ENCODE assay signal across 9 mouse cellular contexts in the genomic region with DNA sequence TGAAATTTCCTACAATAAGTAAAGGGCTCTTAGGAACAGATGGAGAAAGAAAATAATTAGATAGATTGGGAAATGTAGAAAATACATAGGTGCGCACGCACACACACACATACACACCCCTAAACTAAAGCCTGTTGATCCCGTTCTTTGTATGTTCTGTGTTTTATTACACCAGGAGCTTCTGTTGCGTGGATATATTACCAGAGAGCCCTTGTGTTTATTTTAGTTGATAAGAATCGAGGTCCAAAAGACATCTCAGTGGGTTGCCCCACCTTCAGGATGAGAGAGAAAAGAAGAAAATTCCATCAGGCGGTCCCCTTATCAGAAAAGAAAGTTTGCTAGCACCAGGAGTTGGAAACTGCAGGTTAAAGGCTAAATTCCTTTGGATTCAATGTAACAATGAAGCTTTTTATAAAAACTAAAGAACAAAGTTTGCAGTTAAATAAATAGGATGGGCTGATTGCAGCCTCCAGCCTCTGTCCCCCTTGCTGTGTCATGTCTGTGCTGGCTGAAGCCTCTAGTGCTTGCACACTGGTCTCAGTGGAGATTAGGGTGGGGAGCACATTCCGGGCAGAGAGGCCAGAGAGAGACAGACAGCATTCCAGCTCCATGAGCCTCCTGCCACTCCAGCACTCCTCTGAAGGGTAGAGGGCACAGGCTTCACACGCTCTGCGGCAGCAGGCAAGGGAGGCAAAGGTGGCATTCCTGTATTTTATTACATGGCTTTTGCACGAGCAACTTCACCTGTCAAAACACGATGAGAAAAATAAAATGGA. TPM values are rescaled to one million over a fixed set of nuclear protein-coding genes. Genes with fewer than 3 reads are reported as not detected.
DNase-seq lines count a peak whose midpoint lies in the region; ATAC-seq lines count a peak whose summit lies in the region.
"Had no signal": no experiment of that assay in that cellular context is flagged by ENCODE, and none has a peak within 500 bp of the region (broad histone marks: within the 10 kb centered on the region; RNA-seq: fewer than 3 reads in every experiment).

No protein-coding gene starts in this region.

- WGBS in heart, embryonic 11.5 days (ENCODE audit: insufficient replicate concordance): 41% methylated on average over 11 of the region's 11 CpGs
- WGBS in lung, embryonic 16.5 days: 26% methylated on average over 11 of the region's 11 CpGs
- WGBS in forebrain, embryonic 11.5 days: 57% methylated on average over 11 of the region's 11 CpGs

- H3K27ac ChIP-seq in heart, embryonic 11.5 days (ENCODE audit: low read depth, low read length): peak overlapping the region; percentile 66
- H3K27ac ChIP-seq in lung, embryonic 16.5 days (ENCODE audit: low read length): peak overlapping the region; percentile 39
- H3K27ac ChIP-seq in forebrain, embryonic 11.5 days (ENCODE audit: low read depth, low read length): no peak overlapping the region

- no peak overlapping the region for H3K9ac ChIP-seq in heart, embryonic 11.5 days (ENCODE audit: low read depth, low read length)
- no peak overlapping the region for H3K9ac ChIP-seq in lung, embryonic 16.5 days (ENCODE audit: low read length)
- H3K9ac ChIP-seq in forebrain, embryonic 11.5 days (ENCODE audit: low read length): no peak overlapping the region

- no peaks in the 10 kb centered on the region for H3K9me3 ChIP-seq in heart, embryonic 11.5 days (replicated peaks; ENCODE audit: control insufficient read depth, low read length)
- H3K9me3 ChIP-seq in lung, embryonic 16.5 days (ENCODE audit: control insufficient read depth, low read length): no peaks in the 10 kb centered on the region
- no peaks in the 10 kb centered on the region for H3K9me3 ChIP-seq in forebrain, embryonic 11.5 days (ENCODE audit: control insufficient read depth, low read length)

- DNase-seq in urinary bladder, adult 18-20 months (ENCODE audit: low spot score in 2 of 2): peak; percentile 3 to 28
- DNase-seq in urinary bladder, postnatal 10 days (ENCODE audit: low spot score): no peak
- DNase-seq in layer of hippocampus, postnatal 36 days: no peak
- no peak for DNase-seq in forebrain, embryonic 11.5 days (ENCODE audit: low spot score)
- no peak for DNase-seq in gastrocnemius, postnatal 14 days
- DNase-seq: cerebellum, postnatal 14 days had no signal

- H3K4me2 ChIP-seq in heart, embryonic 11.5 days: 0 out of 2 replicates have a peak overlapping the region, but pooled peaks have one; percentile 16
- no peak overlapping the region for H3K4me2 ChIP-seq in lung, embryonic 16.5 days (ENCODE audit: low read depth, low read length)
- H3K4me2 ChIP-seq in forebrain, embryonic 11.5 days (ENCODE audit: low read depth, low read length, severe bottlenecking): no peak overlapping the region

- intact Hi-C loops in gastrocnemius, postnatal 14 days (cut with DNase I; ENCODE audit: low total_unique reads): no loop called here

- no peaks in the 10 kb centered on the region for H3K27me3 ChIP-seq in heart, embryonic 11.5 days (ENCODE audit: control insufficient read depth, insufficient read depth, low read length)
- H3K27me3 ChIP-seq in lung, embryonic 16.5 days (ENCODE audit: control insufficient read depth, insufficient read depth, low read depth, low read length): no peaks in the 10 kb centered on the region
- no peaks in the 10 kb centered on the region for H3K27me3 ChIP-seq in forebrain, embryonic 11.5 days (ENCODE audit: control insufficient read depth, insufficient read depth, low read length)

- H3K4me3 ChIP-seq in heart, embryonic 11.5 days (ENCODE audit: low read depth, low read length): no peak overlapping the region
- no peak overlapping the region for H3K4me3 ChIP-seq in lung, embryonic 16.5 days (ENCODE audit: low read length)
- H3K4me3 ChIP-seq in forebrain, embryonic 11.5 days (ENCODE audit: low read depth, low read length): no peak overlapping the region

- H3K36me3 ChIP-seq in heart, embryonic 11.5 days (ENCODE audit: control insufficient read depth, insufficient read depth, low read length): no peaks in the 10 kb centered on the region
- no peaks in the 10 kb centered on the region for H3K36me3 ChIP-seq in lung, embryonic 16.5 days (ENCODE audit: control insufficient read depth, insufficient read depth, low read length)
- H3K36me3 ChIP-seq in forebrain, embryonic 11.5 days (ENCODE audit: control insufficient read depth, insufficient read depth, low read length): no peaks in the 10 kb centered on the region

- ATAC-seq in heart, embryonic 11.5 days (replicated peaks; ENCODE audit: insufficient number of reproducible peaks, low FRiP score, low TSS enrichment): no peak
- peak; percentile 90 for ATAC-seq in lung, embryonic 16.5 days (ENCODE audit: low read depth)
- ATAC-seq in forebrain, embryonic 11.5 days (replicated peaks; ENCODE audit: low FRiP score): no peak

- H3K4me1 ChIP-seq in heart, embryonic 11.5 days (ENCODE audit: control insufficient read depth, insufficient read depth, low read length): peaks cover 12% of the 10 kb centered on the region
- H3K4me1 ChIP-seq in lung, embryonic 16.5 days (replicated peaks; ENCODE audit: control insufficient read depth, insufficient read depth, low read length): peaks cover 8% of the 10 kb centered on the region; the same call in 1 of the 2 replicates
- no peaks in the 10 kb centered on the region for H3K4me1 ChIP-seq in forebrain, embryonic 11.5 days (replicated peaks; ENCODE audit: control insufficient read depth, insufficient read depth, low read length)

RNA-seq across cellular contexts. Expression of gene Gm33543, which starts 21.8 kb away (rescaled TPM):
- polyA plus RNA-seq in heart, embryonic 11.5 days (2014; fragmentation: Nextera tagmentation; extraction: Ambion mirVana): not detected in 2 replicates
- polyA plus RNA-seq in lung, embryonic 16.5 days (2015; fragmentation: Nextera tagmentation; extraction: Ambion mirVana): not detected in 2 replicates
- not detected for total RNA-seq in layer of hippocampus, postnatal 36 days (2021)
- polyA plus RNA-seq in forebrain, embryonic 11.5 days (2014; fragmentation: Nextera tagmentation; extraction: Ambion mirVana): not detected in 2 replicates
- under 1 TPM; 0.33 to 0.62 TPM for total RNA-seq in gastrocnemius, postnatal 14 days (2021)
- polyA plus RNA-seq: limb, embryonic 11.5 days had no signal

Comparison
In these comparisons a context has a peak if more than half of its experiments do, and no peak if none do; other contexts are left out.
1. DNase-seq: peak in urinary bladder, adult 18-20 months (2 of 2); none in urinary bladder, postnatal 10 days (single experiment), layer of hippocampus, postnatal 36 days (0 of 2), forebrain, embryonic 11.5 days (single experiment) and gastrocnemius, postnatal 14 days (single experiment).